8 mouse cellular contexts compared by ENCODE assay signal in the genomic region with DNA sequence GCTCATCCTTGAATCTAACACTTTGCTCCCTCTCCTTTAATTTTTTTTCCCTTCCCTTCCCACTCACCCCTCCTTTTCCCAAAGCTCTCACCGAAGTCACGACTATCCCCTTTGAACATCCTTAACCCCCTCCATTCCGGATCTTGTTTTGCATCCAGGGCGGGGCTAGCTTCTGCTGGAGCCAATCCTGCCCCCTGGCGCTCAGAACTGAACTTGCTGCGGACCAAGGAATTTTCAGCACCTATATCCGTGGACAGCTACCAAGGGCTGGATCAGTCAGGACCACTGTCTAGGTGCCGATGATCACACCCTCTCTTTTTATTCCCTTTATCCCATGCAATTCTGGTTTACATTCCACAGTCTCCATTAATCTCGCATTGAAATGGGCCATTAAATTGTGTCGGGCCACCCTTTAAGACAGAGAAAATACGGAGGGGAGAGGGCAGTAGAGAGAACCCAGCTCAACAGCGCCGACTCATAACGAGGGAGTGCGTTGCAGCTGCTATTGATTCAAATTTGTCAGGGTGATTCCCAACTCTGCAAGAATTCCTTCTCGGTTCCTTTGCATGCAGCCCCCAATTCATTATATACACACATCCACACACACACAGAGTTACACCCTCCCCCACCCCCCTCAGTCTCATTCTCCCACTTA.
DNase-seq lines count a peak whose midpoint lies in the region; ATAC-seq and TF ChIP-seq lines count a peak whose summit lies in the region.

No protein-coding gene starts in this region.

- no peaks in the 10 kb centered on the region for H3K79me3 ChIP-seq in C2C12 (ENCODE audit: low read depth)

- no peak overlapping the region for H3ac ChIP-seq in C2C12 (ENCODE audit: control insufficient read depth, insufficient read length, low read depth)

- H3K4me1 ChIP-seq in heart, embryonic 12.5 days (replicated peaks): peaks cover 66% of the 10 kb centered on the region
- 0 out of 2 replicates have a peak, but pooled peaks cover 3% of the 10 kb centered on the region for H3K4me1 ChIP-seq in kidney, embryonic 14.5 days (ENCODE audit: control insufficient read depth, insufficient read depth, low read length)
- H3K4me1 ChIP-seq in limb, embryonic 12.5 days (replicated peaks): peaks cover 19% of the 10 kb centered on the region
- H3K4me1 ChIP-seq in midbrain, postnatal 0 days (ENCODE audit: insufficient read depth, low read length): peaks cover 12% of the 10 kb centered on the region; the same call in 1 of the 2 replicates

- WGBS in heart, embryonic 12.5 days: 4% methylated on average over 16 of the region's 16 CpGs
- WGBS in kidney, embryonic 14.5 days: 3% methylated on average over 16 of the region's 16 CpGs
- WGBS in limb, embryonic 12.5 days: 3% methylated on average over 16 of the region's 16 CpGs
- WGBS in midbrain, postnatal 0 days: 0% methylated on average over 16 of the region's 16 CpGs

- no peak overlapping the region for H3K4me3 ChIP-seq in C2C12 (ENCODE audit: insufficient read depth, poor library complexity, severe bottlenecking)
- H3K4me3 ChIP-seq in heart, embryonic 12.5 days: peak overlapping the region; percentile 47
- H3K4me3 ChIP-seq in kidney, embryonic 14.5 days (ENCODE audit: low read length): no peak overlapping the region
- no peak overlapping the region for H3K4me3 ChIP-seq in limb, embryonic 12.5 days (replicated peaks)
- H3K4me3 ChIP-seq in midbrain, postnatal 0 days (ENCODE audit: low read depth, low read length): peak overlapping the region; percentile 54

- H3K4me2 ChIP-seq in heart, embryonic 12.5 days: peak overlapping the region; percentile 87
- no peak overlapping the region for H3K4me2 ChIP-seq in kidney, embryonic 14.5 days (replicated peaks; ENCODE audit: low read depth, low read length)
- H3K4me2 ChIP-seq in limb, embryonic 12.5 days: no peak overlapping the region
- peak overlapping the region; percentile 71 for H3K4me2 ChIP-seq in midbrain, postnatal 0 days (ENCODE audit: low read depth, low read length, poor library complexity, severe bottlenecking)

- no peaks in the 10 kb centered on the region for H3K36me3 ChIP-seq in C2C12 (ENCODE audit: control insufficient read depth, insufficient read depth)
- H3K36me3 ChIP-seq in heart, embryonic 12.5 days: no peaks in the 10 kb centered on the region
- H3K36me3 ChIP-seq in kidney, embryonic 14.5 days (ENCODE audit: control insufficient read depth, insufficient read depth, low read length): no peaks in the 10 kb centered on the region
- no peaks in the 10 kb centered on the region for H3K36me3 ChIP-seq in limb, embryonic 12.5 days
- H3K36me3 ChIP-seq in midbrain, postnatal 0 days (ENCODE audit: insufficient read depth, low read length): no peaks in the 10 kb centered on the region
- no peaks in the 10 kb centered on the region for H3K36me3 ChIP-seq in splenic B cell, adult 2 months (ENCODE audit: control insufficient read depth, insufficient read depth, low read length, poor library complexity, severe bottlenecking)

- DNase-seq in adrenal gland, postnatal 4 days (ENCODE audit: low spot score in 2 of 2): peak; percentile 52 to 61
- peak; percentile 37 for DNase-seq in fibroblast of lung, adult 2 months (ENCODE audit: low read depth)
- peak; percentile 90 for DNase-seq in midbrain, postnatal 0 days (ENCODE audit: low spot score)
- peak; percentile 48 for DNase-seq in splenic B cell, adult 2 months (ENCODE audit: low read depth, low spot score)

- H3K27ac ChIP-seq in heart, embryonic 12.5 days (ENCODE audit: poor library complexity, severe bottlenecking): no peak overlapping the region
- no peak overlapping the region for H3K27ac ChIP-seq in kidney, embryonic 14.5 days (ENCODE audit: low read depth, low read length)
- H3K27ac ChIP-seq in limb, embryonic 12.5 days: no peak overlapping the region
- H3K27ac ChIP-seq in midbrain, postnatal 0 days (ENCODE audit: low read depth, low read length): peak overlapping the region; percentile 92

- peak; percentile 62 for TF ChIP-seq CTCF in C2C12 (IDR thresholded peaks at IDR 0.05; ENCODE audit: control insufficient read depth, insufficient read depth, insufficient read length)
- TF ChIP-seq CTCF in midbrain, postnatal 0 days (IDR thresholded peaks at IDR 0.05): peak; percentile 86

- ATAC-seq in heart, embryonic 12.5 days (ENCODE audit: insufficient number of reproducible peaks, low FRiP score): 0 out of 2 replicates have a peak, but pooled peaks have one; percentile 16
- peak; percentile 67; the same call in 1 of the 2 replicates for ATAC-seq in kidney, embryonic 14.5 days (ENCODE audit: low FRiP score, low TSS enrichment)
- ATAC-seq in limb, embryonic 12.5 days (ENCODE audit: insufficient number of reproducible peaks, insufficient read depth, low FRiP score, low TSS enrichment, low read depth): 0 out of 2 replicates have a peak, but pooled peaks have one; percentile 6
- ATAC-seq in midbrain, postnatal 0 days (ENCODE audit: low FRiP score): peak; percentile 65

- H3K79me2 ChIP-seq in C2C12 (ENCODE audit: control insufficient read depth, insufficient read depth): no peaks in the 10 kb centered on the region

- peaks cover 61% of the 10 kb centered on the region for H3K27me3 ChIP-seq in C2C12 (ENCODE audit: control insufficient read depth, insufficient read depth, insufficient read length)
- peaks cover 66% of the 10 kb centered on the region for H3K27me3 ChIP-seq in heart, embryonic 12.5 days (replicated peaks)
- H3K27me3 ChIP-seq in kidney, embryonic 14.5 days (ENCODE audit: control insufficient read depth, insufficient read depth, low read length): peaks cover 80% of the 10 kb centered on the region
- peaks cover 98% of the 10 kb centered on the region for H3K27me3 ChIP-seq in limb, embryonic 12.5 days
- peaks cover 13% of the 10 kb centered on the region for H3K27me3 ChIP-seq in midbrain, postnatal 0 days (ENCODE audit: insufficient read depth, low read length)
- H3K27me3 ChIP-seq in splenic B cell, adult 2 months (ENCODE audit: control insufficient read depth, insufficient read depth, low read length, poor library complexity, severe bottlenecking): peaks cover 2% of the 10 kb centered on the region; the same call in 1 of the 2 replicates

- H3K9me3 ChIP-seq in heart, embryonic 12.5 days (replicated peaks): no peaks in the 10 kb centered on the region
- no peaks in the 10 kb centered on the region for H3K9me3 ChIP-seq in kidney, embryonic 14.5 days (ENCODE audit: control insufficient read depth, low read length)
- no peaks in the 10 kb centered on the region for H3K9me3 ChIP-seq in limb, embryonic 12.5 days
- no peaks in the 10 kb centered on the region for H3K9me3 ChIP-seq in midbrain, postnatal 0 days (ENCODE audit: low read length)

- no peak overlapping the region for H3K9ac ChIP-seq in heart, embryonic 12.5 days
- no peak overlapping the region for H3K9ac ChIP-seq in kidney, embryonic 14.5 days (ENCODE audit: low read depth, low read length)
- no peak overlapping the region for H3K9ac ChIP-seq in limb, embryonic 12.5 days (replicated peaks)
- H3K9ac ChIP-seq in midbrain, postnatal 0 days (replicated peaks; ENCODE audit: low read length, poor library complexity, severe bottlenecking): peak overlapping the region; percentile 63

TF ChIP-seq in C2C12, 6 proteins besides CTCF, POLR2A, EP300 and RAD21:
- TF ChIP-seq MAX (IDR thresholded peaks at IDR 0.05) (no peak), CEBPB (IDR thresholded peaks at IDR 0.05; ENCODE audit: low read depth) (no peak), MYOG (IDR thresholded peaks at IDR 0.05; ENCODE audit: control insufficient read depth, extremely low read depth, insufficient read length) (no peak), USF1 (IDR thresholded peaks at IDR 0.05; ENCODE audit: low read depth) (no peak), FOSL1 (IDR thresholded peaks at IDR 0.05; ENCODE audit: insufficient read depth, low read length, poor library complexity, severe bottlenecking) (no peak), MYOD1 (IDR thresholded peaks at IDR 0.05; ENCODE audit: control insufficient read depth, insufficient read length, low read depth) (no peak)

Comparison
In these comparisons a context has a peak if more than half of its experiments do, and no peak if none do; other contexts are left out.
1. H3K4me3 ChIP-seq: peak in heart, embryonic 12.5 days (single experiment) and midbrain, postnatal 0 days (single experiment); none in C2C12 (single experiment), kidney, embryonic 14.5 days (single experiment) and limb, embryonic 12.5 days (single experiment).
2. DNase-seq: peak in every context shown above with its lines; median percentile 90 in midbrain, postnatal 0 days; 56 in adrenal gland, postnatal 4 days; 48 in splenic B cell, adult 2 months; 37 in fibroblast of lung, adult 2 months.
3. ATAC-seq: peak in every context shown above with its lines; median percentile 67 in kidney, embryonic 14.5 days; 65 in midbrain, postnatal 0 days; 16 in heart, embryonic 12.5 days; 6 in limb, embryonic 12.5 days.
4. H3K4me2 ChIP-seq: peak in heart, embryonic 12.5 days (single experiment) and midbrain, postnatal 0 days (single experiment); none in kidney, embryonic 14.5 days (single experiment) and limb, embryonic 12.5 days (single experiment).